Mouse (Mus musculus) liver, embryonic 13.5 days (tissue): ENCODE results near the gene Alg13. TPM values are rescaled to one million over a fixed set of nuclear protein-coding genes. Genes with fewer than 3 reads are reported as not detected.

Experiments used
- ATAC-seq: fragments of 200-750 bp; cut with Nextera tagmentation; 2 replicates; pipeline ENCODE4 v1.8.0; 2017; ENCODE audit warnings: low read depth, mild to moderate bottlenecking, moderate number of reproducible peaks, moderate library complexity
- DNase-seq: peaks from one replicate; pipeline ENCODE4 v3.0.0; 2022
- H3K27ac ChIP-seq: fragments of 300-500 bp; sonication (generic); 2 replicates; pipeline ENCODE4 v1.5.1; 2015; ENCODE audit warnings: moderate library complexity, mild to moderate bottlenecking, inconsistent platforms
- H3K27me3 ChIP-seq: fragments of 300-500 bp; sonication (generic); 2 replicates; pipeline ENCODE4 v1.6.1; 2015; ENCODE audit warnings: mild to moderate bottlenecking, inconsistent platforms
- H3K36me3 ChIP-seq: fragments of 300-500 bp; sonication (generic); 2 replicates; pipeline ENCODE4 v1.6.1; 2015; ENCODE audit warnings: mild to moderate bottlenecking, inconsistent platforms
- H3K4me1 ChIP-seq: fragments of 300-500 bp; sonication (generic); replicated peaks from 2 replicates; pipeline ENCODE4 v1.6.1; 2015; ENCODE audit warnings: inconsistent platforms
- H3K4me2 ChIP-seq: fragments of 300-500 bp; sonication (generic); 2 replicates; pipeline ENCODE4 v1.6.1; 2015; ENCODE audit warnings: inconsistent platforms, mild to moderate bottlenecking, moderate library complexity
- H3K4me3 ChIP-seq: fragments of 300-500 bp; sonication (generic); replicated peaks from 2 replicates; pipeline ENCODE4 v1.5.1; 2015; ENCODE audit warnings: mild to moderate bottlenecking, inconsistent platforms
- H3K9ac ChIP-seq: fragments of 300-500 bp; sonication (generic); 2 replicates; pipeline ENCODE4 v1.6.1; 2015; ENCODE audit warnings: mild to moderate bottlenecking, inconsistent platforms
- H3K9me3 ChIP-seq: fragments of 300-500 bp; sonication (generic); replicated peaks from 2 replicates; pipeline ENCODE4 v1.6.1; 2016; ENCODE audit warnings: inconsistent platforms
- WGBS: fragments of 180-500 bp; shearing (Covaris S2); methylation state at CpG from one replicate; pipeline ENCODE4 v1.1.7; 2015; ENCODE audit not compliant: insufficient replicate concordance; 5-methylcytosine and 5-hydroxymethylcytosine counted together
- polyA plus RNA-seq: library from polyadenylated mRNA; unstranded; fragments of >200 nt; fragmentation: Nextera tagmentation; extraction: Ambion mirVana; gene quantifications from 2 replicates; pipeline ENCODE4 v1.2.1, GENCODE M21; 2015

The Alg13 gene
- 9.8 and 14.7 TPM in 2 replicates for polyA plus RNA-seq

- H3K4me1 ChIP-seq, result peaks cover 15% of the 10 kb centered on the region; the same call in 1 of the 2 replicates
- no peaks in the 10 kb centered on the region for H3K27me3 ChIP-seq
- H3K36me3 ChIP-seq, result no peaks in the 10 kb centered on the region
- H3K27ac ChIP-seq, result peak within 1 kb of the TSS; percentile 64
- H3K4me3 ChIP-seq, result peak within 1 kb of the TSS; percentile 72
- ATAC-seq (peak; percentile 85), DNase-seq (peak; percentile 63)
- peak within 1 kb of the TSS; percentile 85 for H3K4me2 ChIP-seq
- 14% methylated on average over 46 of the region's 47 CpGs for WGBS
- H3K9me3 ChIP-seq, result no peaks in the 10 kb centered on the region
- peak within 1 kb of the TSS; percentile 75 for H3K9ac ChIP-seq
Observed at GRCm38 (mm10) chrX:144317548-144318163, at the start of gene Alg13. Alg13 (plus strand) TSS chrX:144317804.

- 65% methylated on average over 1 of the region's 1 CpGs for WGBS
Observed at GRCm38 (mm10) chrX:144268606-144269005, 49.0 kb upstream of the Alg13 start.

GRCm38 (mm10) chrX:144301476-144301875, 16.1 kb upstream of the Alg13 start:
- H3K36me3 ChIP-seq, result no peaks in the 10 kb centered on the region
- DNase-seq, result no peak
- no peak overlapping the region for H3K4me3 ChIP-seq
- 60% methylated on average over 2 of the region's 2 CpGs for WGBS
- no peak overlapping the region for H3K9ac ChIP-seq
- no peak for ATAC-seq
- H3K27me3 ChIP-seq, result no peaks in the 10 kb centered on the region
- H3K27ac ChIP-seq, result no peak overlapping the region
- H3K4me2 ChIP-seq, result no peak overlapping the region
- H3K4me1 ChIP-seq, result no peaks in the 10 kb centered on the region
- H3K9me3 ChIP-seq, result no peaks in the 10 kb centered on the region

More at GRCm38 (mm10) chrX:144268606-144269005, 49.0 kb upstream of the Alg13 start:
- Histone ChIP-seq H3K9me3 (no peaks in the 10 kb centered on the region), H3K27ac (no peak overlapping the region), H3K4me3 (no peak overlapping the region), H3K27me3 (no peaks in the 10 kb centered on the region), H3K36me3 (no peaks in the 10 kb centered on the region), H3K4me1 (no peaks in the 10 kb centered on the region), H3K9ac (no peak overlapping the region), H3K4me2 (no peak overlapping the region)
- no peak for ATAC-seq
- no peak for DNase-seq

GRCm38 (mm10) chrX:144305659-144306058, 11.9 kb upstream of the Alg13 start:
- H3K4me3 ChIP-seq, result no peak overlapping the region
- no peaks in the 10 kb centered on the region for H3K4me1 ChIP-seq
- H3K4me2 ChIP-seq, result no peak overlapping the region
- no peaks in the 10 kb centered on the region for H3K9me3 ChIP-seq
- H3K27me3 ChIP-seq, result no peaks in the 10 kb centered on the region
- ATAC-seq, result no peak
- no peaks in the 10 kb centered on the region for H3K36me3 ChIP-seq
- WGBS, result 68% methylated on average over 2 of the region's 2 CpGs
- DNase-seq, result no peak
- no peak overlapping the region for H3K9ac ChIP-seq
- no peak overlapping the region for H3K27ac ChIP-seq

GRCm38 (mm10) chrX:144314041-144314440, 3.6 kb upstream of the Alg13 start:
- 47% methylated on average over 2 of the region's 2 CpGs for WGBS

GRCm38 (mm10) chrX:144315028-144315427, 2.6 kb upstream of the Alg13 start:
- DNase-seq (no peak), ATAC-seq (no peak)
- Histone ChIP-seq H3K36me3 (no peaks in the 10 kb centered on the region), H3K9me3 (no peaks in the 10 kb centered on the region), H3K4me3 (no peak overlapping the region), H3K27me3 (no peaks in the 10 kb centered on the region), H3K27ac (no peak overlapping the region), H3K4me1 (peaks cover 15% of the 10 kb centered on the region; the same call in 1 of the 2 replicates), H3K4me2 (no peak overlapping the region), H3K9ac (no peak overlapping the region)
- WGBS, result 17% methylated on average over 5 of the region's 5 CpGs

More at GRCm38 (mm10) chrX:144314041-144314440, 3.6 kb upstream of the Alg13 start:
- no peak overlapping the region for H3K27ac ChIP-seq
- H3K4me2 ChIP-seq, result no peak overlapping the region
- no peak overlapping the region for H3K4me3 ChIP-seq
- no peaks in the 10 kb centered on the region for H3K27me3 ChIP-seq
- ATAC-seq, result no peak
- no peak overlapping the region for H3K9ac ChIP-seq
- H3K4me1 ChIP-seq, result peaks cover 15% of the 10 kb centered on the region; the same call in 1 of the 2 replicates
- H3K9me3 ChIP-seq, result no peaks in the 10 kb centered on the region
- DNase-seq, result no peak
- no peaks in the 10 kb centered on the region for H3K36me3 ChIP-seq

GRCm38 (mm10) chrX:144316004-144316403, 1.6 kb upstream of the Alg13 start:
- no peak for ATAC-seq
- WGBS, result 51% methylated on average over 5 of the region's 5 CpGs

GRCm38 (mm10) chrX:144318164-144318979, 768 bp downstream of the Alg13 start:
- ATAC-seq, result peak; percentile 81

More at GRCm38 (mm10) chrX:144316004-144316403, 1.6 kb upstream of the Alg13 start:
- DNase-seq, result no peak
- Histone ChIP-seq H3K9me3 (no peaks in the 10 kb centered on the region), H3K27me3 (no peaks in the 10 kb centered on the region), H3K4me3 (no peak overlapping the region), H3K27ac (no peak overlapping the region), H3K36me3 (no peaks in the 10 kb centered on the region), H3K4me2 (no peak overlapping the region), H3K4me1 (peaks cover 15% of the 10 kb centered on the region; the same call in 1 of the 2 replicates), H3K9ac (no peak overlapping the region)

GRCm38 (mm10) chrX:144319366-144319765, 1.8 kb downstream of the Alg13 start:
- Histone ChIP-seq H3K4me1 (peaks cover 15% of the 10 kb centered on the region; the same call in 1 of the 2 replicates), H3K4me2 (peak overlapping the region; percentile 85), H3K27ac (no peak overlapping the region), H3K36me3 (no peaks in the 10 kb centered on the region), H3K4me3 (peak overlapping the region; percentile 72), H3K9ac (no peak overlapping the region), H3K27me3 (no peaks in the 10 kb centered on the region), H3K9me3 (no peaks in the 10 kb centered on the region)
- ATAC-seq (no peak), DNase-seq (no peak)
- WGBS, result 32% methylated on average over 6 of the region's 9 CpGs

More at GRCm38 (mm10) chrX:144318164-144318979, 768 bp downstream of the Alg13 start:
- 10% methylated on average over 50 of the region's 53 CpGs for WGBS
- no peaks in the 10 kb centered on the region for H3K9me3 ChIP-seq
- H3K4me1 ChIP-seq, result peaks cover 15% of the 10 kb centered on the region; the same call in 1 of the 2 replicates
- H3K36me3 ChIP-seq, result no peaks in the 10 kb centered on the region
- no peaks in the 10 kb centered on the region for H3K27me3 ChIP-seq
- peak; percentile 23 for DNase-seq
- peak overlapping the region; percentile 75 for H3K9ac ChIP-seq
- peak overlapping the region; percentile 64 for H3K27ac ChIP-seq
- H3K4me3 ChIP-seq, result peak overlapping the region; percentile 72
- peak overlapping the region; percentile 85 for H3K4me2 ChIP-seq

- Histone ChIP-seq H3K9me3 (no peaks in the 10 kb centered on the region), H3K36me3 (no peaks in the 10 kb centered on the region), H3K27me3 (no peaks in the 10 kb centered on the region), H3K9ac (no peak overlapping the region), H3K4me1 (no peaks in the 10 kb centered on the region), H3K4me3 (no peak overlapping the region), H3K4me2 (no peak overlapping the region), H3K27ac (no peak overlapping the region)
- no peak for ATAC-seq
- no peak for DNase-seq
Observed at GRCm38 (mm10) chrX:144325375-144325774, 7.8 kb downstream of the Alg13 start.

GRCm38 (mm10) chrX:144335332-144336015, 17.9 kb downstream of the Alg13 start:
- Histone ChIP-seq H3K9me3 (no peaks in the 10 kb centered on the region), H3K36me3 (no peaks in the 10 kb centered on the region), H3K4me3 (no peak overlapping the region), H3K4me1 (no peaks in the 10 kb centered on the region), H3K9ac (no peak overlapping the region), H3K27me3 (no peaks in the 10 kb centered on the region), H3K27ac (no peak overlapping the region), H3K4me2 (no peak overlapping the region)
- WGBS, result 68% methylated on average over 8 of the region's 8 CpGs
- no peak for ATAC-seq
- DNase-seq, result no peak
